Mouse (Mus musculus): Measurements from ENCODE around the gene Zbtb12. TPM values are rescaled to one million over a fixed set of nuclear protein-coding genes. Genes with fewer than 3 reads are reported as not detected.
A peak's percentile ranks its signal among the peaks of the same experiment; 100 is the strongest.
"Not testable (repeated sequence)": the region's sequence is repeated elsewhere in the genome, so short reads cannot be mapped to it uniquely, and the experiment has no call there.

Gene Zbtb12
- polyA plus RNA-seq (2012; rRNA removed): 5.1 and 6.2 TPM in 2 replicates
- polyA plus RNA-seq (2014; fragmentation: Nextera tagmentation; extraction: Ambion mirVana): 0.10 and 0.14 TPM in 2 replicates

DNA sequence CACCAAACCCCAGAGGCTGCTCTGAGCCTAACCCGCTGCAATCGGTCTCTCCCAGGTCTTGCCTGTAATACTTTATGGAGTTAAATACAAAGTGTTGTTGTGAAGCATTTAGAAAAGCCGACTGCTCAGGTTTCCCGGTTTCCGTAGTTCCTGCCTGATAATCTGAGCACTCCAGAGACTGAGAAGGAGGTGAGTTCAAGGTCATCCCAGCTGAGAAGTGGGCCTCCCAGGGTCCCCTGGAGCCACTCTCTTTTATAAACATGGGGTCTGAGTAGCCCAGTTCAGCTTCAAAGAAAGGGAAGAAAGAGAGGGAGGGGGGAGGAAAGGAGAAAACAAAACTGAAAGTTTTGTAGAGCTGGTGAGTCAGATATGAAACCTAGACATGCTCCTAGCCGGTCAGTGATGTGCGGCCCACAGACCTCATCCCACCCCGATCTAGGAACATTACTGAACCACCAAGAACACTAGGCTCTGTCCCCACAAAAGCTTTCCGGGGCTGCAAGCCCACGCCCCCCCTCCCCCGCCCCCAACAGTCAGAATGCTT is at the start of gene Zbtb12:
Zbtb12 (plus strand) TSS at position 148 of the 544 bp plus-strand sequence.
- H3K9ac ChIP-seq (replicated peaks): no peak within 1 kb of the TSS
- H3K36me3 ChIP-seq (replicated peaks; ENCODE audit: control insufficient read depth, insufficient read depth, low read depth): no peaks in the 10 kb centered on the region
- H3K27ac ChIP-seq: no peak within 1 kb of the TSS
- 57% methylated on average over 11 of the region's 11 CpGs for WGBS (ENCODE audit: insufficient replicate concordance)
- no peaks in the 10 kb centered on the region for H3K27me3 ChIP-seq (ENCODE audit: control insufficient read depth, insufficient read depth, low read length)
- H3K4me1 ChIP-seq (replicated peaks; ENCODE audit: control insufficient read depth in 2 of 2, insufficient read depth in 2 of 2, low read length in 1 of 2): peaks cover 0 to 13% of the 10 kb centered on the region in 2 experiments; a peak in 2 of 4 replicates
- H3K9me3 ChIP-seq (ENCODE audit: control insufficient read depth, low read length): no peaks in the 10 kb centered on the region
- H3K4me2 ChIP-seq (ENCODE audit: low read depth): no peak within 1 kb of the TSS
- ATAC-seq (ENCODE audit: insufficient read depth): no peak
- DNase-seq (ENCODE audit: low read depth in 3 of 3, low spot score in 3 of 3): no peak
- H3K4me3 ChIP-seq (ENCODE audit: insufficient read depth in 1 of 2, low read depth in 2 of 2, low read length in 2 of 2): no peak within 1 kb of the TSS
- TF ChIP-seq EP300 (IDR thresholded peaks at IDR 0.05; ENCODE audit: low read depth) (no peak), CTCF (IDR thresholded peaks at IDR 0.05; ENCODE audit: low read depth) (no peak)

DNA sequence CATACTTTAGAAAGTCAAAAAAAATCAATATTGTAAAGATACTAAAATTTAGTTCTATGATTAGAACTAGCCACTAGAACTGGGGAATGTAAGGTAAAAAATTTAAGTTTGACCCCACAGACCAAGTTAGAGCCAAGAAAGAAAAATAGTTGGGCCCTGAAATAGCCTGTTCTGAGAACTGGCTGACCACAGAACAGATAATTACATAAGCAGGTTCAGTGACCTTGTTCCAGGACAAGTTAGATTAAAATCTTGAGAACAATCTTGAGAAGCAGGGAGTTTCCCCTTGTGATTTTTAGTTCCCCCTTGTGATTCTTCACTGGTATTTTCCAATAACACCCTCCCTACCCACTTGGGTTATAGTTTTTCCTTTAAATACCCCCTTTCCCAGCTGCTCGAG is 48.5 kb upstream of the Zbtb12 start:
- H3K9me3 ChIP-seq (ENCODE audit: control insufficient read depth, low read length); ATAC-seq (ENCODE audit: insufficient read depth); H3K4me2 ChIP-seq (ENCODE audit: low read depth); H3K4me1 ChIP-seq (replicated peaks; ENCODE audit: control insufficient read depth in 2 of 2, insufficient read depth in 2 of 2, low read length in 1 of 2); DNase-seq (ENCODE audit: low read depth in 3 of 3, low spot score in 3 of 3); H3K27me3 ChIP-seq (ENCODE audit: control insufficient read depth, insufficient read depth, low read length); H3K9ac ChIP-seq (replicated peaks); H3K27ac ChIP-seq; H3K4me3 ChIP-seq (ENCODE audit: insufficient read depth in 1 of 2, low read depth in 2 of 2, low read length in 2 of 2); H3K36me3 ChIP-seq (replicated peaks; ENCODE audit: control insufficient read depth, insufficient read depth, low read depth): not testable (repeated sequence)
- 72% methylated on average over 1 of the region's 1 CpGs for WGBS (ENCODE audit: insufficient replicate concordance)

DNA sequence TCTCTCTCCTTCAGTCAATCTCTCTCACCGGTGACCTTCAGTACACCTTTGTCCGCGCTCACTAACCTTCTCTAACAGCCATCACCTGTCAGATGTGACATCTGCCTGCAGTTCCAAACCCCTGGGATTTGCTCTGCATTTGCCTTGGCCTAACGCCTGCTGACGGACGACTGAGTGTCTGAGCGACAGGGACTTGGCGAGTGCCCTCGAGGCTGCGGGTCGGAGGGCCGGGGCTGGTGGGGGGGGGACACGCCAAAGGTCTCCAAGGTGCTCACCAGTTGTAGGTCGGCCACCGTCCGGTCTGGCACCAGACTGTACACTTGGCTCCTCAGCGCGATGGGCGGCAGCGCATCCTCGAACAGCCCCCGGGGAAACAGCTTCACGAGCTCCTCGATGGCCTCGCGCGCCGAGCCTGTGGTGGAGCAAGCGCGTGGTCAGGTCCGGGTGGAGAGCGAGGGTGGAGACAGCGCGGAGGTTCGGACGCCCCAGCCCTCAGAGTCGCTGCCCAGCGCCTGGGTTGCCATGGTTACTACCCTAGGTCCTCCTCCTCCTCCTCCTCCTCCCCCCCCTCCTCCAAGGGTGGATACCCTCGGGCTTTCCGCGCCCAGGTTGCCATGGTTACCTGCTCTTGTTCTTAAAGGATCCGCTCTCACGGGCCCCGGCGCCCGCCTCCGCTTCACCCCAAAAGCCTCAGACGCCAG is 43.0 kb upstream of the Zbtb12 start:
- Histone ChIP-seq H3K4me1 (replicated peaks; ENCODE audit: control insufficient read depth in 2 of 2, insufficient read depth in 2 of 2, low read length in 1 of 2) (peaks cover 11 to 13% of the 10 kb centered on the region in 2 experiments), H3K27me3 (ENCODE audit: control insufficient read depth, insufficient read depth, low read length) (no peaks in the 10 kb centered on the region), H3K4me3 (ENCODE audit: insufficient read depth in 1 of 2, low read depth in 2 of 2, low read length in 2 of 2) (peak overlapping the region; percentile 70 to 75), H3K9ac (replicated peaks) (peak overlapping the region; percentile 70), H3K27ac (peak overlapping the region; percentile 58), H3K4me2 (ENCODE audit: low read depth) (peak overlapping the region; percentile 99), H3K9me3 (ENCODE audit: control insufficient read depth, low read length) (no peaks in the 10 kb centered on the region), H3K36me3 (replicated peaks; ENCODE audit: control insufficient read depth, insufficient read depth, low read depth) (peaks cover 19% of the 10 kb centered on the region)
- ATAC-seq (ENCODE audit: insufficient read depth) (peak; percentile 82), DNase-seq (ENCODE audit: low read depth in 3 of 3, low spot score in 3 of 3) (peak in 1 of 3 experiments; percentile 68)
- WGBS (ENCODE audit: insufficient replicate concordance): 5% methylated on average over 48 of the region's 48 CpGs
- TF ChIP-seq EP300 (IDR thresholded peaks at IDR 0.05; ENCODE audit: low read depth): no peak
- no peak for TF ChIP-seq CTCF (IDR thresholded peaks at IDR 0.05; ENCODE audit: low read depth)

DNA sequence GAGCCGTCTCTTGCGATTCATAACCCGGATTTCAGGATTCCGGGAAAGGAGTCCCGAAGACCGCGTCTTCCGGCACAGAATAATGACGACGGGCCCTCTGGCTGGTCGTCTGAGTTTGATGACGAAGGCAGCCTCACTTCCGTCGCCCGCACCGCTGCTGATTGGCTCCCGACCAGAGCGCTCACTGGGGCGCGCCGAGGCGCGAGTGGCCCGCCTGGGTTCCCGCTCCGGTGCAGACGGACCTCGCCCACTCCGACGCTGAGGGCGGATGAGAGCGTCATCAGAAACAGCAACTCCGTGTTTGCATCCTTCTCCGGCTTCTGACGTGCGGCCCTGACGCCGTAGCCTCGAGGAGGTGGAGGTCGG is 42.4 kb upstream of the Zbtb12 start, which contains the start of the genes Stk19 and Dxo:
Stk19 (minus strand) TSS at position 90 of the 366 bp plus-strand sequence.
Dxo (plus strand) TSS at position 164 of the 366 bp plus-strand sequence.
- H3K9me3 ChIP-seq (ENCODE audit: control insufficient read depth, low read length): no peaks in the 10 kb centered on the region
- under 1% methylated on average over 40 of the region's 40 CpGs for WGBS (ENCODE audit: insufficient replicate concordance)
- peak within 1 kb of the TSS; percentile 81 for H3K27ac ChIP-seq
- H3K4me1 ChIP-seq (replicated peaks; ENCODE audit: control insufficient read depth in 2 of 2, insufficient read depth in 2 of 2, low read length in 1 of 2): peaks cover 11 to 16% of the 10 kb centered on the region in 2 experiments
- TF ChIP-seq CTCF (IDR thresholded peaks at IDR 0.05; ENCODE audit: low read depth) (no peak), EP300 (IDR thresholded peaks at IDR 0.05; ENCODE audit: low read depth) (no peak)
- peaks cover 19% of the 10 kb centered on the region for H3K36me3 ChIP-seq (replicated peaks; ENCODE audit: control insufficient read depth, insufficient read depth, low read depth)
- H3K4me3 ChIP-seq (ENCODE audit: insufficient read depth in 1 of 2, low read depth in 2 of 2, low read length in 2 of 2): peak within 1 kb of the TSS; percentile 70 to 75
- DNase-seq (ENCODE audit: low read depth in 3 of 3, low spot score in 3 of 3): peak; percentile 91 to 92 (median 91)
- no peaks in the 10 kb centered on the region for H3K27me3 ChIP-seq (ENCODE audit: control insufficient read depth, insufficient read depth, low read length)
- ATAC-seq (ENCODE audit: insufficient read depth): peak; percentile 93
- peak within 1 kb of the TSS; percentile 99 for H3K4me2 ChIP-seq (ENCODE audit: low read depth)
- H3K9ac ChIP-seq (replicated peaks): peak within 1 kb of the TSS; percentile 90

All from liver, embryonic 14.5 days (tissue).